Mouse (Mus musculus) layer of hippocampus, adult 8-10 months (tissue): ENCODE results near the gene 4930430F08Rik. TPM values are rescaled to one million over a fixed set of nuclear protein-coding genes. Genes with fewer than 3 reads are reported as not detected.

Experiments used
- total RNA-seq, 4 experiments: library from RNA; stranded (reverse); gene quantifications; 2 replicates each; pipeline ENCODE4 v1.2.4; 2022

4930430F08Rik gene
- total RNA-seq, 4 experiments from 2014 or later: 25.1 to 30.2 (median 26.5) TPM

Other genes starting within 250 kb of the 4930430F08Rik start
- not detected for gene Gm4302, start 249.6 kb downstream of the 4930430F08Rik start, total RNA-seq
- gene Gm4303, start 244.5 kb downstream of the 4930430F08Rik start, total RNA-seq: not detected
- gene Gm4305, start 239.3 kb downstream of the 4930430F08Rik start, total RNA-seq: not detected
- gene Gm4307, start 229.1 kb downstream of the 4930430F08Rik start, total RNA-seq: not detected
- gene Gm4312, start 207.9 kb downstream of the 4930430F08Rik start, total RNA-seq: not detected
- gene Tmtc3, start 103.1 kb downstream of the 4930430F08Rik start, total RNA-seq: 10 to 100 TPM; 10.2 to 15.6 (median 12.9) TPM
- 10 to 100 TPM; 14.0 to 16.3 (median 14.6) TPM for gene Cep290, start 102.9 kb downstream of the 4930430F08Rik start, total RNA-seq
- not detected for gene 1700017N19Rik, start 61 bp upstream of the 4930430F08Rik start, total RNA-seq